Mouse (Mus musculus): ENCODE results near the gene Nr6a1.

Nr6a1 gene

DNA sequence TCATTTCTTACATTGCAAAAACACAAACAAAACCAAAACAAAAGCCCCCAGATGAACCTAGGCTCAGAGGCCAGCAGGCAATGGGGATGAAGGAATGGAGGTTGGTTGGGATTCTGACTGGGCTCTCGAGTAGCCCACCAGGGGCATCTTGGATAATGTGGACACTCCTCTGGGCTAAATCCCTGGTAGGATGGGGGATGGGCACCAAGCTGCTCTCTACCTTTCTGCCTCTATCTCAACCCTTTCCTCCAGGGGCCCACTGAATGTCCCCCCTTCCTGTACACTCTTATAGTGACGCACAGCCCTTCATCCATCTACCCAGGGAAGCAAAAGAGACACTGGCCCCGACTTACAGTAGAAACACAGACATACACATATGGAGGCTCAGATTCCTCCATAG, 213.9 kb downstream of the Nr6a1 start:
- DNase-seq (ENCODE audit: low spot score) = no peak

GRCm38 (mm10) chr2:38712769-38713125, 214.7 kb downstream of the Nr6a1 start:
- DNase-seq (ENCODE audit: low spot score) = no peak

DNA sequence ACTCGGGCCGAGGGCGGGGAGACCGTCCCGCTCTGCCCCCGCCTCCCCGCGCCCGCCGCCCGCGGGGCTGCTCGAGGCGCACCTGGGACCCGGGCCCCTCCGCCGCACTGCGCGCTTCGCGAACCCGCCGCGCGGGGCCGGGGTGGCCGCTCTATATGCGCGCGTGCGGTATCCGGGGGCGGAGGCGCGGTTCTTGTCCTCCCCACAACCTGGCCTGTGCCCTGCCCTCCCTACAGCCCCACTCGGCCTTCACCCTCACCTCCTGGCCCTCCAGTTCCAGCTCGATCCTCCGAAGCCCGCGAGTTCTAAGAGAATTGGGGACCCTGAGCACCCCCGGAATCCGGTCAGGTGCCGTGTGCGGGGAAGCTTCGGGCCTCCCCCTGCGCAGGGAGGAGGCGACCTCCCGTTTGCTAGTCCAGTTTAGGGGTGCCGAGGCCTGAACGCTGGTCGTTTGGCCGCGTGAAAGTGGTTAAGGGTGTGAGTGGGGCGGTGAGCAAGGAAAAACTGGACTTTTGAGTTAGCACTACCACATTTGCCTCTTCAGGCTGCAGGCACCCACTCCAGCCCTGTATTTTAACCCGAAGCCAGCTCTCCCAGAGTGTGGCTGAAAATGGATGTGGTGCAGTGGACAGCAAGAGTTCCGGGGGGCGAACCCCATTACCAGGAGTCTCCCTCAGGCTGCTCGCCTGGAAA, 215.3 kb downstream of the Nr6a1 start:
- no peak for DNase-seq (ENCODE audit: low spot score)

- DNase-seq (ENCODE audit: low spot score) = no peak
Observed at GRCm38 (mm10) chr2:38711421-38711861, 216.0 kb downstream of the Nr6a1 start.

DNA sequence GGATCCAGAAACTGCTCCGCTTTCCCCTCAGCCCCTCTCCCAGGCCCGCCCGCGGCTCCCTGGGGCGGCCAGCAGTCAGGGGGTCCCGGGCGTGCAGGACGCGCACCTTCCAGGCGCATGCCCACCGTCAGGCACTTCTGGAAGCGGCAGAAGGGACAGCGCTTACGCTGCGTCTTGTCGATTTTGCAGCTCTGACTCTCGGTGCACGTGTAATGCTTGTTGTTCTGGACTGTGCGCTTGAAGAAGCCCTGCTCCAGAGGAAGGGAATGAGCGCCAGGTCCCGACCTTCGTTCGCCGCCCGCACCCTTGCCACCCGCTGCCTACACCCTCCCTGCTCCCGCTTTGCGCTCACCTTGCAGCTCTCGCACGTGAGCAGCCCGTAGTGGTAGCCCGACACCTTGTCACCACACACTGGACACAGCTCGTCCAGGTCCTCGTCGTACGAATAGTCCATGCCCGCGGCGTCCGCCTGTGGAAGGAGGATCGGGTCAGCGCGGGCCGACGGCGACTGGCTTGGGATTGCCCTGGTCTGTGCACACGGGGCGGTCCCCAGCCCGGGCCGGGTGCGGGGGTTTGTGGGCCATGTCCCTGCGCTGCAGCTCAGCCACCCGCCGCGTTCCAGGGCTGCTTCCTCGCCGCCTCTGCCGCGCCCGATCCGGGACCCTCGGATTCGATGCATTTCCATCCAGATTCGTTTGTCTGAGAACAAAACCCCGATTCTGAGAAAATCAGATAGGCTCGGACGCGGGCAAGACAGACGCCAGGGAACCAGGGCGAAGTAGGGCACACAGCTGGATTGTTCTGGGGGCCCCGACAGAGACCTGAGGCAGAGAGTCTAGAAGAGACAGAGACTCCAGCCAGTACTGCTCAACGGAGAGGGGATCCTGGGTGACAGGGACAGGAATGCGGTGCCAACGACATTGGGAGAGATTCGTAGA, 216.9 kb downstream of the Nr6a1 start:
- no peak for DNase-seq (ENCODE audit: low spot score)

GRCm38 (mm10) chr2:38708907-38709688, 218.4 kb downstream of the Nr6a1 start:
- DNase-seq (ENCODE audit: low spot score) = no peak

DNA sequence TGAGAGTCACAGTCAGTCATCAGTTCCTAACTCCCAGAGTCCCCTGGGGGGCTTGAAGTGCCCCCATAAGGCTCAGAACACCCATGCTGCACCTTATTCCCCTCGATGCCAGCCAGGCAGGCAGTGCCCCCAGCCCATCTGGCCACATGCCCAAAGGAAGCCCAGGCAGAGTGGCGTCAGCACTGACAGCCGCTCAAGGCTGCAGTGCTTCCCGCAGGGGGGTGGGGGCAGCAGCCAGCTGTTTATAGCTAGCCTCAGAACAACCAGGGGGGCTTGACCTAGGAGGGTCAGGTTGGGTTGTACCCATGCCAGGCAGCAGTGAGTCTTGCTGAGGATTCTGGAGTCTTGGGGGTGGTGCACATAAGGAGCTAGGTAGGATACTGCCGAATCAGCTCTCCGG, 220.8 kb downstream of the Nr6a1 start:
- DNase-seq (ENCODE audit: low spot score) = no peak

- no peak for DNase-seq (ENCODE audit: low spot score)
Observed at GRCm38 (mm10) chr2:38705036-38705435, 222.5 kb downstream of the Nr6a1 start.

- no peak for DNase-seq (ENCODE audit: low spot score)
Observed at GRCm38 (mm10) chr2:38704336-38704735, 223.2 kb downstream of the Nr6a1 start.

DNA sequence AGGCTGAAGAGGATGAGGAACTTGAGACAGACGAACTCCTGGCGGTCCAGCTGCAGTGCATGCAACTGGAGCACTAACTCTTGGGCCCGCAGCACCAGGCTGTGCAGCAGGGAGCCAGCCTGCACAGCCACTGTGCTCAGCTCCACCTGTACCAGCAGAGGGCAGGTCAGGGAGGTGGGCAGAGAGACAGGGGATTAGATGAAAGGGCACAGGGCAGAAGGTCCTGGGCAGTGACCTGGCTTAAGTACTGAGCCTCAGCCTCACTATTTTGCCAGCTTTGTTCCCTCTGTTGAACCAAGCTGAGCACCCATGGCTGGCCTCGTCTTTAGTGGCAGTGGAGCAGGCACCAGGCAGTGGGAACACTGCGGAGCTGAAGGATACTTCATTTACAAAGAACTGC, 227.3 kb downstream of the Nr6a1 start:
- no peak for DNase-seq (ENCODE audit: low spot score)

GRCm38 (mm10) chr2:38698623-38699022, 228.9 kb downstream of the Nr6a1 start:
- no peak for DNase-seq (ENCODE audit: low spot score)

DNA sequence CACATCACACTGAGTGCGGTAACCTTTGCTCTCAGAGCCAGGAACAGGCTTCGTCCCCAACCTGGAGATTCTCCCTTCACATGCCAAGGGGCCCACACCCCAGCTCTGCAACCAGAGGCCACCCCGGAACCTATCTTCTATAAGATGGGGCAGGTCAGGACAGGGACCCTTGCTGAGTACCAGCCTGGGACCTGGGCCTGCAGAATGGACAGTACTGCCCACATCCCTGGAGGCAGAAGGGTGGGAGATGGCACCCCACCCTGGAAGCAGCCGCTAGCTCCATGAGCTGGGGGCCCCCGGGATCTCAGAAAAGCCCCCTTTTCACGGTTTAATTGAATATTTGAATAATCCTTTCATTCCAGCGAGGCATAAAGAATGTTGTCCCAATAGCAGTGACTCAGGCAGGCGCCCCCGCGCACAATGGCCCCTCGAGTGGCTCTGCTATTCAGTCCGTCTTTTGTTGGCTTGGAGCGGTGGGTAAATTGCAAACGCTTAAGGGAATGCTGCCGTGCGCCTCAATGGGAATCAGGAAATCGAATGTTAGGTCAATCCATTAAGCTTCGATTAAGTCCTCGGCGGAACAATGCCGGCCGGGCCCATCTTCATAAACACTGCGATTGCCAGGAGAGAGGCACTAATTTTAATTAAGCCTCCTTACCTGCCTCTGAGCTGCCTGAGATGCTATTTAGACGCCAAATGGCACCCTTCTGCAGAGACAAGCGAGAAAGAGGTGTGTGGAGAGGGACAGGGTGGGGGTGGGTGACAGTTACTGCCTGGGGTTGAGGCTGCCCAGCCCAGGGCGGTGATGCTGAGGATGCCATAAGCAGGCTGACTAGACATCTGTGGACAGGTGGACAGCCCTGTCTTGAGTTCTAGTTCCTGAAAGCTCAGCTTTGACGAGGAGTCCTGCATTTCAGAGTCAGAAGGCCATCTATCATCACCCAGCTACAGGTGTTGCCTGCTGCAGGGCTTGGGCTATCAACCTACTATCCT, 230.1 kb downstream of the Nr6a1 start:
- no peak for DNase-seq (ENCODE audit: low spot score)

GRCm38 (mm10) chr2:38695770-38696169, 231.7 kb downstream of the Nr6a1 start:
- no peak for DNase-seq (ENCODE audit: low spot score)

DNA sequence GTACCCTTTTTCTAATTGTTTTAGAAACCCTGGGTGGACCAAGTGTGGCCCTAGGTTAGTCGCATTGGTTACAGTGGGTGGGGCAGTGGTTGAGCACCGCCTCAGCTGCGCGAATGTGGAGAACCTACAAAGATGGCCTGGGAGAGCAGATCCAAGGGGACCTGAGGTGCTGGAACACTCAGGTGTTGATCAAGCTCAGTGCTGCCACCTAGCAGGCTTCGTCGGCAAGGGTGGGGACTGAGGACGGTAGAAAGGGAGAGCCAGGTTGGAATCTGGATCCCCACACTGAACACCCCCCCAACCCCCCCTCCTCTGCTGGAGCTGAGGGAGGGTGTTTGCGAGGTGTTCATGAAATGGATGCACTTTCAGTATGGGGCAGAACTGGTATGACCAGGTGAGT, 235.9 kb downstream of the Nr6a1 start:
- no peak for DNase-seq (ENCODE audit: low spot score)

GRCm38 (mm10) chr2:38689881-38690280, 237.6 kb downstream of the Nr6a1 start:
- DNase-seq (ENCODE audit: low spot score) = no peak

DNA sequence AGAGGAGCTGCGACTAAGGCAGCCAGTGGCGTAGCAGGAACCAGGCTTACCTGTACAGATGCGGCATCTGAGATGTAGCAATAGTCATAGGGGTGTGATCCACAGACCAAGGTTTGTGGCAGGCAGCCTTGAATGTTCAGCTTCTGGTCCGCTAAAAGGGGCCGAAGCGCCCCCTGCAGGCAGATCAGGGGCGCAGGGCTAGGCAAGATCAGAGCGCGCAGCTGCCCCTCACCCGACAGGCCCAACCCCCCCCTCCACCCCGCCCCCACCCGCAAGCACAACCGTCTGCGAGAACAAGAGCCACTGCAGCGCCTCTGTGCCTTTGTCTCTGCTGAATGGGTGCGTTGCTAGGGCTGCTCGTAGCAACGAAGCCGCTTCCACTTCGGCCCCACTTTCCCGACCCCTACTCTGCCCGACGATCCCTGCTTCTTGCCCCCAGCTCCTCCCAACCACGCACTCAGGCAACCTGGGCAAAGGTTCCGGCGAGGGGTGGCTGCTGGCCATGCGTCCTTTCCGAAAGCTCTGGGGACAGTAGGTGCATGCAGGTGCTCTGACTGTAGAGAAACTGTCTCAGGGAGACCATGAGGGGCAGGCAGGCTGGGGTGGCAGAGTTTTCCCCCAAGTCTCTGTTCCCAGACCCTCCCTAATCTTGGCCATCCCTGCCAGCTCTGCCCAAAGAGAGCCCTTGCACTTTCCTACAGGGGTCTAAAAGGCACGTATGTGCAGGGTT, 238.5 kb downstream of the Nr6a1 start:
- DNase-seq (ENCODE audit: low spot score) = no peak

DNA sequence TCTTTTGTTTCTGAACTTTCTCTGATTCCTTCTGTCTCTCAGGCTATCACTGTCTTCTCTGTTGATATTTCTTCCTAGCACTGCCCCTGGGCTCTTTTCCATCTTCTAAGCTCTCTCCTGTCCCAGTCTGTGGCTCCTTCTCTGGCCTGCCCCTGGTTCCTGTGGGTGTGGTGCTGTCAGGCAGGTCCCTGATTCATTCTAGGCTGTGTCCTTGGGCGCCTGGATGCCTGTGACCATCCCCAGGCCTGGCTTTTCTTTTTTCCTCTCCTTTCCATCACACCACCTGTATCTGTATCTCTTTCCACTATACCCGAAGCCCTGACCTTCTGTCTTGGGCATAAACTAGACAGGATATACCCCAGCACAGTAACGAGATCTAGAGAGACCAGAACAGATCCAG, 241.7 kb downstream of the Nr6a1 start:
- DNase-seq (ENCODE audit: low spot score) = no peak

- DNase-seq (ENCODE audit: low spot score) = no peak
Observed at GRCm38 (mm10) chr2:38683083-38683482, 244.4 kb downstream of the Nr6a1 start.

DNA sequence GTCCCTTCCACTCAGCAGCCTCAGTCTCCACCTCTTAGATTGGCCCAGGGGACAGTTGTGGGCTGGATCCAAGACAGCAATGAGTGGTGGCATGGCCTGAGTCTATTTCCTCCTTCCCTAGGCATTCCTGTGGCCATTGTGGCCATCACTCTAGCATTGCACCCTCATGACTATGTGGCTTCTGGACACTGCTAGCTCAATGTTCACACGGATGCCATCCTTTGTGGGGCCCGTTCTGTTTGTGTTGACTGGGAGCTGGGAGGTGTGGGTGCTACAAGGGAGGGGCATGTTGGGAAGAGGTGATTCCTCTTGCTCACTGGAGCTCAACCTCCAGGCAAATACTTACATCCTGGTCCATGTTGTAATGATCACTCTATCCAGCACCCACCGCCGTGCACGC, 245.3 kb downstream of the Nr6a1 start:
- DNase-seq (ENCODE audit: low spot score) = no peak

- DNase-seq (ENCODE audit: low spot score) = no peak
Observed at GRCm38 (mm10) chr2:38678947-38679346, 248.5 kb downstream of the Nr6a1 start.
